Mouse (Mus musculus) lung, postnatal 4 days (tissue): ENCODE data around the gene Slc19a2.

Source experiments
- DNase-seq, 2 experiments: peaks; one replicate each; pipeline ENCODE4 v3.0.0; 2021

The Slc19a2 gene

GRCm38 (mm10) chr1:164252551-164252950, 3.7 kb downstream of the Slc19a2 start:
- no peak for DNase-seq

DNA sequence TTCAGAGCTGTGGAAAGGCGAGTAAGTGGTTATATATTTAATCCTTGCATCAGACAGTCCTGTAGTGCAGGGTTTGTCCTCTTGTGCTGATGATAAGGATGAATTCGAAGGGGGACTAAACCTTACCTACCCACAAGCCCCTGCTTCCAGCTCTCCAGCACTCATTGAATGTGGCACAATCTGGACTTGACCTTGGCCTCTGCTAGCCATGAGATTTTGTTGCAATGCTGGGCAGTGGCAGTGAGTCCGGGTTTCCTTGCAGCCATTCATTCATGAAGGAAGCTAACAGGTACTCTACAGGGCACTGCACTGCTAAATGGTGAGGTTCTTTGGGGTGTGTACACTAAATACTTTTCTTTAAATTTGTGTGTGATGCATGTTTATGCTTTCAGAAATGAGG, 6.0 kb downstream of the Slc19a2 start:
- no peak for DNase-seq

DNA sequence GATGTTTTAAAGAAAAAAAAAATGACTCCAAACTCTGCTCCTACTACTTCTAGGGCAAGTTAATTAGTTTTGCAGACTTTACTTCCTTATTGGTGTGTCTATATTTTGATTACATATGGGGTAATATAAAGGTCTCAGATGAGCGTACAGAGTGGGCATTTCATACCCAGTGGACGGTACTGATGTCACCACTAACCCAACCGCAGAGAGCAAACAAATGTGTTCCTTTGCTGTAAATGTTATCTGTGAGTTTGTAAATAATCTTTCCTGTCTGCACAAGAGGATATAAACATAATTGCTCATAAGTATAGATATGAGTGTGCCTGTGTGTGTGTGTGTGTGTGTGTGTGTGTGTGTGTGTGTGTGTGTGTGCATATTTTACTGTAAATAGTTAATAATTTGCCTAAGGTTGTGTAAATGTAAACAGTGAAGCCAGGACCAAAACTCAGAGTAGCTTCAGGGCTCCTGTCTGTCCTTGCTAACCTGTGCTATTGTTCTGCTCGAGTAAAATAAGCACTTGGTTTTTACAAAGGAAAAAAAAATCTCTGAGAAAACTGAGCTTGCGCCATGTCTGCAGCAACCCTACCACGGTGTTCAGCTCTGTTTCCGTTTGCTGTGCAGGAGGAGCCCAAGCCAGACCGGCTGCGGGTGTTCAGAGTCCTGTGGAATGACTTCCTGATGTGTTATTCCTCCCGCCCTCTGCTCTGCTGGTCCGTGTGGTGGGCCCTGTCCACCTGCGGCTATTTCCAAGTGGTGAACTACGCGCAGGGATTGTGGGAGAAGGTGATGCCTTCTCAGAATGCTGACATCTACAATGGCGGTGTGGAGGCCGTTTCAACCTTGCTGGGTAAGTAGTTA, 11.6 kb downstream of the Slc19a2 start:
- peak in 1 of 2 experiments; percentile 30 for DNase-seq

DNA sequence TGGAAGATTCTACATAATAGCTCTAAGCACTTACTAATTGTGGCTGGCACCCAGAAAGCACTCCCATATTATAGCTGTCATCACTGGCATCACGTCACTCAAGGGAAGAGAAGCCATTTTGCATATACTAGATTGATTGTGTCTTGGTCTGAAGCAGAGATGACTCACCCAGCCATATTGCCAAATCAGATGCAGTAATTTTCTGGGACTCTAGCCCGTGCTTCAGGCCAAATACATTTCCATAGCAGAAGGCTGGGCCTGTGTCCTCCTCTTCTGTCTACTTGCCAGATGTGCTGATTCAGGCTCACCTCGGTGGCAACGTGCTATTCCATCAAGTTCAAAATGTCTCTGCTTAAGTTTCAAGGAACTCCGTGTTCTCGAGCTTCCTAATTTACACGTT, 12.7 kb downstream of the Slc19a2 start:
- DNase-seq: peak; percentile 14 to 47

DNA sequence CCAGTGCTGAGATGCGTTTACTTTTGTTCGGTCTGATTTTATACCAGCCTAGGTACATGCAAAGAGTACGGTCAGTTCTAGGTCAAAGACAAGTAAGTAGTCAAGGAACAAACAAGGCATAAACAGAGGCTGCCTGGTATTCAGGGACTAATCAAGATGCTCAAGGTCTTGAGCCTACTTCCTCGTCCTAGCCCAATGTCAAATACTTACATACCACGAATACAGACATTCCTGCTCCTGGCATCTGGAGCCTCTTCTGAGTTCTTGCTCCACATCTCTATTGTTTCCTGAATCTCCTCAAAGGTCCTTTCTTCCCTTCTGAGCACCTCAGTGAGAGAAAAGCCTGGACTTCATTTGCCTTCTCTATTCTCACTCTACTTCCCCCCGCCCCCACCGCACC, 22.1 kb downstream of the Slc19a2 start:
- no peak for DNase-seq

DNA sequence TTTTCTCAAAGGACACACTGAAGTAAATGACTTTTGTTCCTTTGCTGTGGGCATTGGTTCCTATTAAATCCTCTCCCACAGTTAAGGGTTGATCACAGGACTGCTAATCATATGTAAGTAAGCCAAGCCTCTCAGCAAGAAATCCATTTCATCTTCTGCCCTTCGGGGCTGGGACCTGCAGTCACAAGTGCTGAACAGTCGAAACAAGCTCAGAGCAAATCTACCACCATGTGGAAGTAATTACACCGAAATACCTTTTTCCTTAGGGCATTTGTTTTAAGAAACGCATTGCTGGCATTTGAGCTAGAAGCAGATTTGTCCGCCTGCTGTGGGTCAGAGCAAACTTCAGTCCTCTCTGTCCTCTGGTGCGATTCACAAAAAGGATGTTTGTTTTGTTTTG, 24.8 kb downstream of the Slc19a2 start:
- DNase-seq: no peak

GRCm38 (mm10) chr1:164275455-164275954, 26.7 kb downstream of the Slc19a2 start, which contains the start of gene Ccdc181:
TSS of gene Ccdc181 (plus strand) at chr1:164275585.
- peak; percentile 93 to 95 for DNase-seq

DNA sequence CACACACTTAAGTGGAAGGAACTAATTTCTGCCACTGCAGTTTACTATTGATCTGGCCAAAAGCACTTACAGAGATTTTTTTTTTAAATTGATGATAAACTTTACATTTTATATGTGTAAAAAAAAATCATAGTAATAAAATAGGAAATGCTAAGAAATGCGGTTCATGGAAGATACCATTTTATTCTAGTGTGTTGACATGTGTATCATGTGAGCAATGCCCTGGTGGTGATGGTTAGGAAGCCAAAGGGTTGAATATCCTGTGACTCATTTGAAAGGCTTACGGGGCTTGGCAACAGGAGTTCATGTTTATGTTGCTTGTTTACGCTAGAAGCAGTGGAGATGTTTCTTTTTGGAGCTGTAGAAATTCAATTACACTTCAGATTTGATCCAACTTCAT, 27.7 kb downstream of the Slc19a2 start:
- no peak for DNase-seq

- DNase-seq: no peak
Measured at GRCm38 (mm10) chr1:164279332-164279731, 30.5 kb downstream of the Slc19a2 start.

GRCm38 (mm10) chr1:164284007-164284406, 35.2 kb downstream of the Slc19a2 start:
- no peak for DNase-seq

- DNase-seq: no peak
Measured at GRCm38 (mm10) chr1:164287406-164287805, 38.6 kb downstream of the Slc19a2 start.

DNA sequence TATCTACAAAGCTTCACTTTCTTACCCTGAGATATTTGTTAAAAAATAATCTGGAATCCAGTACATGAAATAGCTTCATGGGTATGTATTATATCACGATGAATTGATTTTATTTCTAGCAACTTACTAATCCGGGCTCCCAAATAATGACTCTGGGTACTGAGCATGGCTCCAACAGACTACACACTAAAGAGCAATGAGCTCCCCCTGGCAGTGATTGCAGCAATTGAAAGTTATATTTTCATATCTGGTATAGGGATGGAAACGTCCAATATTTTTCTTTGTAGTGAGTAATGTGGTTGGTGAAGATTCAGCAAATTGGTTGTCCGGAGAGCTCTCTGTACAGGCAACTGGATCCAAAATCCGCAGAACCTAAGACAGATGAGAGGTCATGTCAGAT, 43.2 kb downstream of the Slc19a2 start:
- no peak for DNase-seq

DNA sequence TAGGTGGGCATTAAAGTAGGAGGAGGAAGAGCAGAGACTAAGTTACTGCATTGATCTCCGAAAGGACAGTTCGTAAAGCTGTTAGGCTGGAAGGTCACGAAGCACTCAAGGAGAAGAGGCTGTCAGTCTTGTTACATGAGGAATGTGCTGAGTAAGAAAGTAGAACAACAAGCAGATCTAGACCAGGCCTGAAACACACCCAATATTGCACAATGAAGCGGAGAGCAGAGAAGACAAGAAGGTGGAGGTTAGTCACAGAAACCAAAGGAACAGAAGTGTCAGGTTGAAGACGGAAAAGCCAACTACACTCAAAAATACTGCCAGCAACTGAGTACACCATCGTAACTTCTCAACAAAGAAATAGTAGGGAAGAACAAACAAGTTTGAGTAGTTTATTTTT, 45.2 kb downstream of the Slc19a2 start:
- DNase-seq: no peak

GRCm38 (mm10) chr1:164296473-164296872, 47.6 kb downstream of the Slc19a2 start:
- DNase-seq: no peak

GRCm38 (mm10) chr1:164301949-164302348, 53.1 kb downstream of the Slc19a2 start:
- no peak for DNase-seq

GRCm38 (mm10) chr1:164303821-164304220, 55.0 kb downstream of the Slc19a2 start, which contains the start of gene Nme7:
TSS of gene Nme7 (plus strand) at chr1:164304121.
- no peak for DNase-seq

GRCm38 (mm10) chr1:164307124-164307751, 58.4 kb downstream of the Slc19a2 start, which contains the start of gene Blzf1:
TSS of gene Blzf1 (minus strand) at chr1:164307489.
- DNase-seq: peak; percentile 97

GRCm38 (mm10) chr1:164307922-164308321, 59.1 kb downstream of the Slc19a2 start:
- no peak for DNase-seq

DNA sequence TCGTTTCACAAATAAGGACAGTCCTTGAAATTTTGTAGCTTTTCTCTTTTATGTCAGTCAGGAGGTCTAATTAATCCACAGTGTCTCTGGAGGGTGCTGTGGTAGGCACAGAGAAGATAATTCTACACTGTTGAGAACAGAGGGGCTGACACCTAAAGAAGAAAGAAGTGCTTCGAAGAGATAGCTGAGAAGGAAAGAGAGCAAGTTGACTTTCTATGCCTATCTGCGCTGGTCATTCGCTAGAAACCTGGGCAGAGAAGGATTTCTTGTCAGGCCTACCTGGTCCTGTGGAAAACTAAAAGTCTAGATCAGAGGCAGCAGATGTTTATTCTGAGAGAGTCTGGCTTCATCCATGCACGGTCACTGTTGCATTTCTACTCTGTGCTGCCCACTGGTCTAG, 65.2 kb downstream of the Slc19a2 start:
- DNase-seq: no peak
